In genomic region chr1:90838221-90838620, GRCm38 (mm10) we compare ENCODE assay signal across 7 mouse cellular contexts. TPM values are rescaled to one million over a fixed set of nuclear protein-coding genes. Genes with fewer than 3 reads are reported as not detected.
DNase-seq lines count a peak whose midpoint lies in the region; TF ChIP-seq lines count a peak whose summit lies in the region.

No protein-coding gene starts in this region.

- no peak for TF ChIP-seq POLR2A in olfactory bulb, adult 2 months (IDR thresholded peaks at IDR 0.05; ENCODE audit: insufficient read depth, low read depth, low read length)

- no peak for TF ChIP-seq CTCF in olfactory bulb, adult 2 months (IDR thresholded peaks at IDR 0.05; ENCODE audit: insufficient read depth, low read depth, low read length)

- 8% methylated on average over 12 of the region's 12 CpGs for WGBS in olfactory bulb, adult 2 months

- H3K27ac ChIP-seq in brown adipose tissue, adult 24 weeks (replicated peaks; ENCODE audit: low read depth, low read length), result peak overlapping the region; percentile 95
- peak overlapping the region; percentile 69 for H3K27ac ChIP-seq in olfactory bulb, adult 2 months (ENCODE audit: insufficient read depth, low read depth, low read length)

- H3K4me3 ChIP-seq in brown adipose tissue, adult 24 weeks (ENCODE audit: insufficient read depth, low read depth, low read length), result peak overlapping the region; percentile 20
- H3K4me3 ChIP-seq in olfactory bulb, adult 2 months (ENCODE audit: insufficient read depth, low read depth, low read length), result no peak overlapping the region

- peaks cover 6% of the 10 kb centered on the region for H3K4me1 ChIP-seq in brown adipose tissue, adult 24 weeks (ENCODE audit: control insufficient read depth, insufficient read depth, insufficient read length, low read length)
- H3K4me1 ChIP-seq in olfactory bulb, adult 2 months (ENCODE audit: control insufficient read depth, insufficient read depth, low read length), result peaks cover 27% of the 10 kb centered on the region

- DNase-seq in Muller cell, postnatal 12 days (ENCODE audit: inconsistent ontology term), result peak; percentile 58
- peak; percentile 52 to 64 for DNase-seq in heart, adult 9 months (ENCODE audit: low spot score in 2 of 2)
- peak; percentile 32 to 35 for DNase-seq in layer of hippocampus, postnatal 10 days (ENCODE audit: low spot score in 2 of 2)
- DNase-seq in urinary bladder, postnatal 25 days (ENCODE audit: low spot score), result no peak
- no peak for DNase-seq in thymus, postnatal 36 days

RNA-seq across cellular contexts. Expression of gene Col6a3, which starts 5.5 kb away (rescaled TPM):
- 18.7 and 28.2 TPM in 2 replicates for polyA plus RNA-seq in brown adipose tissue, adult 24 weeks (2012; ENCODE audit: insufficient read depth, insufficient read length, missing spikeins)
- total RNA-seq in layer of hippocampus, postnatal 10 days (2021), result 1 to 10 TPM; 7.3 to 7.4 TPM
- polyA plus RNA-seq in olfactory bulb, adult 2 months (2012; ENCODE audit: insufficient read depth, insufficient read length, low replicate concordance, missing spikeins), result not detected in 2 replicates

Comparison
In these comparisons a context has a peak if more than half of its experiments do, and no peak if none do; other contexts are left out.
1. DNase-seq: peak in Muller cell, postnatal 12 days (single experiment), heart, adult 9 months (2 of 2) and layer of hippocampus, postnatal 10 days (2 of 2); none in urinary bladder, postnatal 25 days (single experiment) and thymus, postnatal 36 days (0 of 2).
2. RNA of gene Col6a3, which starts 5.5 kb away (polyA plus RNA-seq): 18.7 to 28.2 TPM in brown adipose tissue, adult 24 weeks; not detected in olfactory bulb, adult 2 months; every median in the first group is over 10 times any median in the second.